Mouse (Mus musculus) erythroblast, adult 5-6 weeks (primary cell): ENCODE results near the gene Nxph1. TPM values are rescaled to one million over a fixed set of nuclear protein-coding genes. Genes with fewer than 3 reads are reported as not detected.

Experiments used
- ATAC-seq: replicated peaks from 2 replicates; pipeline ENCODE4 v1.8.0; 2016; ENCODE audit warnings: moderate number of reproducible peaks, mild to moderate bottlenecking, moderate TSS enrichment, inconsistent platforms; ENCODE audit not compliant: poor library complexity, low FRiP score, severe bottlenecking
- total RNA-seq, 2 experiments: library from RNA; stranded (forward) in 1 of 2; stranded (reverse) in 1 of 2; fragments of 150-400 nt in 1 of 2; fragments of 200-764, 138-1000 nt in 1 of 2; gene quantifications; 2 replicates each; pipeline versions ENCODE4 v1.2.3 to v1.2.4; 2015 to 2017; ENCODE audit warnings: low replicate concordance in 2 of 2

Nxph1 gene
- total RNA-seq (2015; ENCODE audit: low replicate concordance) (not detected in 2 replicates), total RNA-seq (2017; ENCODE audit: low replicate concordance) (not detected in 2 replicates)

- ATAC-seq, result no peak
Measured at GRCm38 (mm10) chr6:8948131-8948470, at the start of gene Nxph1. Gene Nxph1, plus strand, starts transcription at chr6:8948431.

GRCm38 (mm10) chr6:8900021-8900728 is 48.1 kb upstream of the Nxph1 start:
- no peak for ATAC-seq

GRCm38 (mm10) chr6:8900729-8901122 is 47.5 kb upstream of the Nxph1 start:
- ATAC-seq, result no peak

GRCm38 (mm10) chr6:8907917-8908316 is 40.3 kb upstream of the Nxph1 start:
- ATAC-seq, result no peak

- no peak for ATAC-seq
Measured at GRCm38 (mm10) chr6:8913404-8913803, 34.8 kb upstream of the Nxph1 start.

GRCm38 (mm10) chr6:8914682-8915081 is 33.5 kb upstream of the Nxph1 start:
- ATAC-seq, result no peak

GRCm38 (mm10) chr6:8924481-8924880 is 23.8 kb upstream of the Nxph1 start:
- ATAC-seq, result no peak

- no peak for ATAC-seq
Measured at GRCm38 (mm10) chr6:8935241-8935640, 13.0 kb upstream of the Nxph1 start.

- ATAC-seq, result no peak
Measured at GRCm38 (mm10) chr6:8935705-8936104, 12.5 kb upstream of the Nxph1 start.

- ATAC-seq, result no peak
Measured at GRCm38 (mm10) chr6:8936168-8936567, 12.1 kb upstream of the Nxph1 start.

- no peak for ATAC-seq
Measured at GRCm38 (mm10) chr6:8948471-8949411, 510 bp downstream of the Nxph1 start.

- no peak for ATAC-seq
Measured at GRCm38 (mm10) chr6:8949665-8950201, 1.5 kb downstream of the Nxph1 start.

- ATAC-seq, result no peak
Measured at GRCm38 (mm10) chr6:8950611-8951325, 2.5 kb downstream of the Nxph1 start.

GRCm38 (mm10) chr6:8951326-8951695 is 3.1 kb downstream of the Nxph1 start:
- no peak for ATAC-seq

GRCm38 (mm10) chr6:8951884-8952590 is 3.8 kb downstream of the Nxph1 start:
- ATAC-seq, result no peak

- no peak for ATAC-seq
Measured at GRCm38 (mm10) chr6:8955817-8956529, 7.7 kb downstream of the Nxph1 start.

GRCm38 (mm10) chr6:8956743-8957528 is 8.7 kb downstream of the Nxph1 start:
- no peak for ATAC-seq

- no peak for ATAC-seq
Measured at GRCm38 (mm10) chr6:8957529-8957887, 9.3 kb downstream of the Nxph1 start.
